Mouse (Mus musculus): ENCODE measurements around the gene Rtp2. TPM values are rescaled to one million over a fixed set of nuclear protein-coding genes. Genes with fewer than 3 reads are reported as not detected.

Gene Rtp2
- polyA plus RNA-seq, 1 experiment from 2014 or later: not detected

DNA sequence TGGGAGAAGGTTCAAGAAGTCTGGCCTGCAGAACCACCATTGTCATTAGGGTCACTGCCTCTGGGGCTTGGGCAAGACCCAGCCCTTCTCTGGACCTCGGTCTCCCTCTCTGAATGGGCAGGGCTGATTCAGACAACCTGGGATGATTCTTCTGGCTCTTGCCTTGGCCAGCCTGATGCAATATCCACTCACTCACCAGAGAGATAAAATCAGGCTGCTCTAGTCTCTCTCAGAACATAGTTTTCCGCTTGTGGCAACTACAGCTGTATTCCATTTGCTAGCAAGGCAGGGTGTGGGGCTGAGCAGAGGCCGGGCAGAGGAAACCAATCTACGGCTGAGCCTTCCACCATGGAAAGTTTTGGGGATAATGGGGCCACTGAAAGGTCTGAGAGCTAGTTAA, 36.7 kb upstream of the Rtp2 start:
- no peak for ATAC-seq (ENCODE audit: insufficient read depth)
- Histone ChIP-seq H3K4me1 (replicated peaks) (no peaks in the 10 kb centered on the region), H3K27me3 (no peaks in the 10 kb centered on the region)

DNA sequence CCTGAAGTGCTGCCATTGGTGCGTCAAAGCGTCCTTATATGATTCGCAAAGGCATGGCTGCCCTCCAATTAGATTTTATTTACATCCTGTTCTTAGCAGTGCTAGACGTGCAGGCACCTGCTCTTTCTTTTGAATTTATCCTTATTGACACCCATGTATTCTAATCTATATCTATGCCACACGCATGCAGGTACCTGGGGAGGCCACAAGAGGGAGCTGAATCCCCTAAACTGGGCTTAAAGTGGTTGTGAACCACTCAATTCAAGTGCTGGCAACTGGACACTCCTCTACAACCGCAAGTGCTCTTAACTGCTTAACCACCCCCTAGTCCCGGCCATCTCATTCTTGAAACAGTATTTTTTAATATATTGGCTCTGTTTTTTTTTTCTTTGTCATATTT, 35.1 kb upstream of the Rtp2 start:
- no peaks in the 10 kb centered on the region for H3K27me3 ChIP-seq
- no peaks in the 10 kb centered on the region for H3K9me3 ChIP-seq (replicated peaks)
- ATAC-seq (ENCODE audit: insufficient read depth): no peak
- 0 out of 2 replicates have a peak, but pooled peaks cover 9% of the 10 kb centered on the region for H3K36me3 ChIP-seq (replicated peaks)
- H3K4me2 ChIP-seq: no peak overlapping the region
- no peaks in the 10 kb centered on the region for H3K4me1 ChIP-seq (replicated peaks)
- 64% methylated on average over 7 of the region's 7 CpGs for WGBS (ENCODE audit: insufficient replicate concordance)
- H3K9ac ChIP-seq: no peak overlapping the region
- no peak overlapping the region for H3K27ac ChIP-seq (replicated peaks)
- H3K4me3 ChIP-seq (replicated peaks): no peak overlapping the region

More for the DNA sequence above, 36.7 kb upstream of the Rtp2 start:
- H3K9ac ChIP-seq: no peak overlapping the region
- no peak overlapping the region for H3K27ac ChIP-seq (replicated peaks)
- WGBS (ENCODE audit: insufficient replicate concordance): 66% methylated on average over 4 of the region's 4 CpGs
- H3K9me3 ChIP-seq (replicated peaks): no peaks in the 10 kb centered on the region
- H3K36me3 ChIP-seq (replicated peaks): 0 out of 2 replicates have a peak, but pooled peaks cover 9% of the 10 kb centered on the region
- no peak overlapping the region for H3K4me2 ChIP-seq
- H3K4me3 ChIP-seq (replicated peaks): no peak overlapping the region

DNA sequence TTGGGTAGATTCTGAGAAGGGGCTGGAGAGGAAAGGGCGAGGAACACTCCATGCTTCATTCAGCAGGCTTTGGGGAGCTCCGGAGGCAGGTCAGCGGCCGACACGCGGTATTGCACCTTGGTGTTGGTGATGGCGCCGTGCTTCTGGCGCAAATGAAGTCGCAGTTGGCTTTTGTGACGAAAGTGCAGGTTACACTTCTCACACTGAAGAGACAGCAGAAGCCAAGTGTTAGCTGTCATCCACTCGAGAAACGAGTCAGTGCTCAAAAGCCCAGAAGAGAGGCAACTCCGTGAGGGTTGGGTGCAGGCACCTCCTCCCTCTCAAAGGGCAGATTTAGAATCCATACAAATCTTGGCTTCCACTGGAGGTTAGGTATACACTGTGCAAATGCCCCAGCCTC, 33.9 kb upstream of the Rtp2 start:
- H3K36me3 ChIP-seq (replicated peaks): 0 out of 2 replicates have a peak, but pooled peaks cover 9% of the 10 kb centered on the region
- no peaks in the 10 kb centered on the region for H3K27me3 ChIP-seq

DNA sequence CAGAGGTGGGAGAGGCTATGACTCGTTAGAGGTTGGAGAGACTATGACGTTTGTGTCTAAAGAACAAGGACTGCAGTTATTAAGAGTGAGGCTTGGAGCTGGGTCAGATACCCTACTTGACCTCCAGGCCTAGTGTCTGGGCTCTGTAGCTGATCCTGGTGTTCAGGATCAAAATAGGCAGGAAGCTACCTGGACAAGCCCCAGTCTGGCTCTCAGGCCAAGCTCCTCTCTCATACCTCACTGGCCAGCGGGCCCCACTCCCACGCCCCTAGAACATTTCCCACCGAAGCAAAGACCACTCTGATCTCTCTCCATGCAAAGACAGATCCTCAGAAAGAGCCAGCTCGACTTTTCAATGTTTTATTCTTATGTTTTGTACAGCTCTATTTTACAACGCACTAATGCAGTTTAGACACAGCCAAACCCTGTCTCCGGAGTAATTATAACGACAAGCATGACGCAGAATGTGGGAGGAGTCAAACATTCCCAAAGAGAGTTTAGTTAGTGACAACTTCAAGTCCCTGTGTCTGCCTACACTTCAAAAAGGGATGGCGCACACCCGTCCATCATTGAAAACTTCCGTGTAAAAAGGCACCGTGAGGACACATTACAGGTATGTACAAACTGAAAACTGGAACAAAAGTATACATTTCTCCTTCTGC, 32.6 kb upstream of the Rtp2 start:
- Histone ChIP-seq H3K9me3 (replicated peaks) (no peaks in the 10 kb centered on the region), H3K4me3 (replicated peaks) (no peak overlapping the region), H3K4me1 (replicated peaks) (no peaks in the 10 kb centered on the region), H3K36me3 (replicated peaks) (0 out of 2 replicates have a peak, but pooled peaks cover 9% of the 10 kb centered on the region), H3K4me2 (no peak overlapping the region), H3K27ac (replicated peaks) (no peak overlapping the region), H3K9ac (no peak overlapping the region), H3K27me3 (no peaks in the 10 kb centered on the region)
- ATAC-seq (ENCODE audit: insufficient read depth): no peak
- WGBS (ENCODE audit: insufficient replicate concordance): 74% methylated on average over 14 of the region's 14 CpGs

More for the DNA sequence above, 33.9 kb upstream of the Rtp2 start:
- Histone ChIP-seq H3K9me3 (replicated peaks) (no peaks in the 10 kb centered on the region), H3K4me3 (replicated peaks) (no peak overlapping the region), H3K9ac (no peak overlapping the region), H3K4me2 (no peak overlapping the region), H3K4me1 (replicated peaks) (no peaks in the 10 kb centered on the region), H3K27ac (replicated peaks) (no peak overlapping the region)
- 76% methylated on average over 14 of the region's 14 CpGs for WGBS (ENCODE audit: insufficient replicate concordance)
- ATAC-seq (ENCODE audit: insufficient read depth): no peak

DNA sequence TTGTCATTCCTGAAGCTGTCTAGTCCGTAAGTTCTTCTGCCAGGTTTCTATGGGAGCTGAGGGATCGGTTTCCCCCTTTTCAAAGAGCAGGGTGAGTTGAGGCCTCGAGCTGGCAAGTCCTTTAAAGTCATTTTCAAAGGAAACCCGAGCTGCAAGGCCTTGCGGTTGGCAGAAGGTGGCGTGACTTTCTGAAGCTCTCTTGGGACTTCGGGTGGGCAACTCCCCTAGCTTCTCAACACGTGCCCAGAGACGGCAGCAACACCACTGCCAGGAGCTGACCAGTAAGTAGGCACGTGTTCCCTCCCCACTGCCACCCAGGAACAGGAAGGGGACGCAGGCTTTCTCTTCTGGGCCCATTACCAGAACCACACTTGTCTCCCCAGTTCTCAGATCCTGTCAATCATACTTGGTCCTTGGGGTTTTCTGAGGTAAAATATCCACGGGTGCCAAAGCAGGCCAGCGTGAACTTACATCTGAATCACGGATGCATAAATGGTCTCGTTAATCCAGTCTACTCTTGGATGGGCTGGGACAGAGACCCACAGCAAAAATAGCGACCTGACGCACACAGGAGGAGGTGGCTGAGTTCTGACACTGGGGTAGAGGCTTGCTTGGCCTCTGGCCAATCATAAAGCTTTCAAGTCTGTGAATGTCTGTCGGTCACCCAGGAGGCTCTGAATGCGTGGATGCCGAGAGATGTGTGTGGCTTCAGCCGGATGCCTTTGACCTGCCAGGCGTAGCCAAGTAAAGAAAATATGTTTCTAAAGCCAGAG, 31.9 kb upstream of the Rtp2 start:
- 0 out of 2 replicates have a peak, but pooled peaks cover 9% of the 10 kb centered on the region for H3K36me3 ChIP-seq (replicated peaks)
- H3K27ac ChIP-seq (replicated peaks): no peak overlapping the region
- no peak for ATAC-seq (ENCODE audit: insufficient read depth)
- no peaks in the 10 kb centered on the region for H3K27me3 ChIP-seq
- no peak overlapping the region for H3K9ac ChIP-seq
- WGBS (ENCODE audit: insufficient replicate concordance): 69% methylated on average over 22 of the region's 22 CpGs
- no peaks in the 10 kb centered on the region for H3K4me1 ChIP-seq (replicated peaks)
- no peak overlapping the region for H3K4me2 ChIP-seq
- H3K4me3 ChIP-seq (replicated peaks): no peak overlapping the region
- no peaks in the 10 kb centered on the region for H3K9me3 ChIP-seq (replicated peaks)

DNA sequence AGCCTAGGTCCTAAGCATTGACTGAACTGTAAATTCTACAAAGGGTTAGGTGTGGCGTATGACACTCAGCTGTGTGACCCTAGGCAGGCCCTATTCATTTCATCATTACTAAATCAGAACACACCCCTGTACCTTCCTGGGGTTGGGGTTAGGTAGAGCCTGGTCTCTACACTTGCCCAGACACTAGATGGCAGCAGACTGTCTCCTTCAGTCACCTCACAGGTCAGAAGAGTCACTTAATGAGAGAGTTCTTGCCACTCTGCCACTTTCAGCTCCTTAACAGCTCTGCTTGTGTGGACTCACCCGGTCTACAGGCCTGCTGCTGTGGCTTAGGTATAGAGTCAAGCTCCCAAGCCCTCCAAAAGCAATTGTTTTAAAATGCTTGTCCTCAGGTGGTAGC, 30.2 kb upstream of the Rtp2 start:
- Histone ChIP-seq H3K4me3 (replicated peaks) (no peak overlapping the region), H3K9me3 (replicated peaks) (no peaks in the 10 kb centered on the region), H3K4me1 (replicated peaks) (no peaks in the 10 kb centered on the region), H3K27me3 (no peaks in the 10 kb centered on the region), H3K9ac (no peak overlapping the region), H3K36me3 (replicated peaks) (0 out of 2 replicates have a peak, but pooled peaks cover 1% of the 10 kb centered on the region), H3K27ac (replicated peaks) (no peak overlapping the region), H3K4me2 (no peak overlapping the region)
- ATAC-seq (ENCODE audit: insufficient read depth): no peak
- 77% methylated on average over 2 of the region's 2 CpGs for WGBS (ENCODE audit: insufficient replicate concordance)

DNA sequence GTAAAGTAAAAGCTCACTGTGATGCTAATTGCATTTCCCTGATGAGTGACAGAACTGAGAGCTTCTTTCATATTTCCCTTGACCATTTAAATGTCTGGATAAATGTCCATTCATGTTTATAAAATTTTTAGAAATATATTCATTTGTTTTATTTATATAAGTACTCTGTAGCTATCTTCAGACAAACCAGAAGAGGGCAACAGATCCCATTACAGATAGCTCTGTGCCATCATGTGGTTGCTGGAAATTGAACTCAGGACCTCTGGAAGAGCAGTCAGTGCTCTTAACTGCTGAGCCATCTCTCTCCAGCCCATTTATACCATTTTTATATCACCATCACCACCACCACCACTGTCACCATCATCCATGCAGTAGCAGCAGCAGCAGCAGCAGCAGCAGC, 26.7 kb upstream of the Rtp2 start:
- no peak for ATAC-seq (ENCODE audit: insufficient read depth)
- no peak overlapping the region for H3K4me3 ChIP-seq (replicated peaks)
- no peaks in the 10 kb centered on the region for H3K27me3 ChIP-seq

DNA sequence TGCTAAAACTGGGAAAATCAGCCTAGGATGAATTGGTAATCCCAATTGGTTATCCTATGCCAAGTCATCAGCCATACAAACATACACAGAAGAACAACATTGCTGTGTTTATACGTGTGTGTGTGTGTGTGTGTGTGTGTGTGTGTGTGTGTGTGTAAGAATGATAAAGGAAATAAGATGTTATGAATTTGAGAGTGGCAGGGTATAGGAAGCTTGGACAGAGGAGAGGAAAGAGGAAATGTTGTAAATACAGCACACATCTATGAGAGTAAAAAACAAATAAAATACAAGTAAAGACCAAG, 21.7 kb upstream of the Rtp2 start:
- 4% methylated on average over 1 of the region's 1 CpGs for WGBS (ENCODE audit: insufficient replicate concordance)
- no peak overlapping the region for H3K4me3 ChIP-seq (replicated peaks)
- H3K4me2 ChIP-seq: no peak overlapping the region

More for the DNA sequence above, 26.7 kb upstream of the Rtp2 start:
- no peaks in the 10 kb centered on the region for H3K36me3 ChIP-seq (replicated peaks)
- no peak overlapping the region for H3K27ac ChIP-seq (replicated peaks)
- H3K9me3 ChIP-seq (replicated peaks): no peaks in the 10 kb centered on the region
- H3K9ac ChIP-seq: no peak overlapping the region
- no peak overlapping the region for H3K4me2 ChIP-seq
- no peaks in the 10 kb centered on the region for H3K4me1 ChIP-seq (replicated peaks)

DNA sequence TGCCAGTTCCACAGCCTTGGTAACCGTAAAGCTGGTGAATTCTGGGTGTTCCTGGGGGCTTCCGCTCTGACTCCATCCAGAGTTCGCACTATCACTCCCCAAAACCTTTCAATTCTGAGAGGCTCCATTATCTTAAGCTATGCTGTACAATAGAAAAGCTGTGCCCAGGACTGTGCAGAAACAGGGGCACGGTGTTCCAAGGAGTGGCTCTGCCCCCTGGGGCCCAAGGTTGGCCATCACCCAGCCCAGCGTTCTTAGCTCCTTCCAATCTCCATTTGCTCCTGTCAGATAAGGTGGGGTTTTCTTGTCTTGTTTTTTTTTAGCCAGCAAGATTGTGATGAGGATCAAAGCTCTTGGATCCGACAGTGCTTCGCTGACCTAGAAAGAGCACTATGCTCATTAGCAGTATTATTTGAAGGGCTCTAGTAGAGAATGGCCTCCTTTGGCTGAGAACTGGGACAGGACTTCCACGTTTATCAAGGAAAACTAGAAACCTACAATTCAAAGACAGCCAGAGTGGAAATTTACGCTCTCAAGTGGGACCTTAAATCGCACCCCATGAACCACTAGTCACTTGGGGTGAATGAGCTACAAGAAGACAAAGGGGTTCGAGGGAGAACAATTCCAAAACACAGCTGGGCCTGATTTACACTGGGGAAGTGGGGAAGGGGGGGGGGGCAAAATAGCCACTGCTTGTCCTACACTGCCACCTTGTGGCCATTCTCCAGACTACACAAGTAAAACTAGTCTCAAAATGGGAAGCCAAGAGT, 21.2 kb upstream of the Rtp2 start:
- no peaks in the 10 kb centered on the region for H3K27me3 ChIP-seq
- H3K36me3 ChIP-seq (replicated peaks): no peaks in the 10 kb centered on the region
- no peak overlapping the region for H3K4me3 ChIP-seq (replicated peaks)
- no peak for ATAC-seq (ENCODE audit: insufficient read depth)
- H3K9ac ChIP-seq: no peak overlapping the region
- no peaks in the 10 kb centered on the region for H3K9me3 ChIP-seq (replicated peaks)
- WGBS (ENCODE audit: insufficient replicate concordance): 33% methylated on average over 11 of the region's 11 CpGs
- H3K4me1 ChIP-seq (replicated peaks): no peaks in the 10 kb centered on the region
- no peak overlapping the region for H3K27ac ChIP-seq (replicated peaks)
- H3K4me2 ChIP-seq: no peak overlapping the region

More for the DNA sequence above, 21.7 kb upstream of the Rtp2 start:
- H3K27ac ChIP-seq (replicated peaks): no peak overlapping the region
- ATAC-seq (ENCODE audit: insufficient read depth): no peak
- no peaks in the 10 kb centered on the region for H3K4me1 ChIP-seq (replicated peaks)
- no peak overlapping the region for H3K9ac ChIP-seq
- H3K9me3 ChIP-seq (replicated peaks): no peaks in the 10 kb centered on the region
- H3K27me3 ChIP-seq: no peaks in the 10 kb centered on the region
- H3K36me3 ChIP-seq (replicated peaks): no peaks in the 10 kb centered on the region

DNA sequence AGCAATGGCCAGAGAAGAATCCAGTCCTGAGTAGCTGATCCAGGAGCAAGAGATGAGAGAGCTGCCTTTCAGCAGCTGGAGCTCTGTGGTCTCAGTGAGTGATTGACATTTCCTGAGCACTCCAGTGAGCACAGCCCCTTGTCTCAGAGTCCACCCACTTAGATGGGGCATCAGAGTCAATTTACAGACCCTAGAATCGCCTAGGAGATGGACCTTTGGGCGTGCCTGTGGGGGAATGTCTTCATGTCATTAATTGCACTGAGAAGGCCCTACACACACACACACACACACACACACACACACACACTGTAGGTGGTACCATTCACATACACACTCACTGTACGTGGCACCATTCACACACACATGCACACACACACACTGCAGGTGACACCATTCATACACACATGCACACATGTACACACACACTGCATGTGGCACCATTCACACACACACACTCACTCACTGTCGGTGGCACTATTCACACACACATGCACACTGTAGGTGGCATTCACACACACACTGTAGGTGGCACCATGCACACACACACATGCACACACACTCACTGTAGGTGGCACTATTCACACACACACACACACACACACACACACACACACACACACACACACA, 20.0 kb upstream of the Rtp2 start:
- Histone ChIP-seq H3K4me3 (replicated peaks) (no peak overlapping the region), H3K4me1 (replicated peaks) (no peaks in the 10 kb centered on the region), H3K9me3 (replicated peaks) (no peaks in the 10 kb centered on the region), H3K27me3 (no peaks in the 10 kb centered on the region), H3K27ac (replicated peaks) (no peak overlapping the region), H3K4me2 (no peak overlapping the region), H3K36me3 (replicated peaks) (no peaks in the 10 kb centered on the region), H3K9ac (no peak overlapping the region)
- no peak for ATAC-seq (ENCODE audit: insufficient read depth)
- WGBS (ENCODE audit: insufficient replicate concordance): 34% methylated on average over 4 of the region's 4 CpGs

DNA sequence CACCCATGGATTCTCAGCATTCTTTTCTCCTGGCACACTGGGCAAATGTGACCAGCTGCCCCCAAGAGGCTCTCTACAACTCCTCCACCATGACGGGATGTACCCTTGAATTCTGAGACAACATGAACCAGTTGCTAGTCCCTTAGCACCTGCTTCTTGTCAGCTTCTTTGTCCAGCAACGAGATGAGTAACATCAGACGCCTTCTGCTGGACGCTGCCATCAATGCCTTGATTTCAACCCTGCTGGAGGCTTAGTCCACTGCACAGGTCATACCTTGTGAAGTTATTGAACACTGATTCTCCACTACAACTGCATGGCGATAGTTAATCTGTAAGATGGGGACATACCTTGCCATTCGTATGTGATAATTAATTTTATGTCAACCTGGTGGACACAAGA, 15.5 kb upstream of the Rtp2 start:
- ATAC-seq (ENCODE audit: insufficient read depth): no peak
- WGBS (ENCODE audit: insufficient replicate concordance): 74% methylated on average over 6 of the region's 6 CpGs
- Histone ChIP-seq H3K27me3 (no peaks in the 10 kb centered on the region), H3K36me3 (replicated peaks) (no peaks in the 10 kb centered on the region), H3K27ac (replicated peaks) (no peak overlapping the region), H3K4me3 (replicated peaks) (no peak overlapping the region), H3K9ac (no peak overlapping the region), H3K4me2 (no peak overlapping the region), H3K4me1 (replicated peaks) (no peaks in the 10 kb centered on the region), H3K9me3 (replicated peaks) (no peaks in the 10 kb centered on the region)

Measured in liver, embryonic 15.5 days (tissue).